Mouse (Mus musculus) right cerebral cortex, postnatal 36 days (tissue): Measurements from ENCODE around the gene Pfkfb4.

ENCODE experiments used
- DNase-seq, 2 experiments: peaks; one replicate each; pipeline ENCODE4 v3.0.0; 2022; ENCODE audit warnings: low spot score in 2 of 2, mixed read lengths in 1 of 2

Pfkfb4 gene

GRCm38 (mm10) chr9:109038086-109038895, 46.7 kb downstream of the Pfkfb4 start, which contains the start of gene Shisa5:
Gene Shisa5, plus strand, starts transcription at chr9:109038565.
- no peak for DNase-seq

- DNase-seq: no peak
Measured at GRCm38 (mm10) chr9:109038901-109039364, 47.4 kb downstream of the Pfkfb4 start.

GRCm38 (mm10) chr9:109039681-109040080, 48.1 kb downstream of the Pfkfb4 start:
- no peak for DNase-seq

- no peak for DNase-seq
Measured at GRCm38 (mm10) chr9:109040216-109040615, 48.6 kb downstream of the Pfkfb4 start.

- no peak for DNase-seq
Measured at GRCm38 (mm10) chr9:109040906-109041305, 49.3 kb downstream of the Pfkfb4 start.

GRCm38 (mm10) chr9:109041351-109041750, 49.8 kb downstream of the Pfkfb4 start:
- no peak for DNase-seq

- DNase-seq: no peak
Measured at GRCm38 (mm10) chr9:109046306-109046705, 54.7 kb downstream of the Pfkfb4 start.

- DNase-seq: no peak
Measured at GRCm38 (mm10) chr9:109049316-109049715, 57.7 kb downstream of the Pfkfb4 start.

- no peak for DNase-seq
Measured at GRCm38 (mm10) chr9:109049996-109050673, 58.6 kb downstream of the Pfkfb4 start.

GRCm38 (mm10) chr9:109050674-109050997, 59.1 kb downstream of the Pfkfb4 start:
- DNase-seq: no peak

- DNase-seq: no peak
Measured at GRCm38 (mm10) chr9:109051011-109051501, 59.5 kb downstream of the Pfkfb4 start.

- DNase-seq: no peak
Measured at GRCm38 (mm10) chr9:109051651-109052489, 60.3 kb downstream of the Pfkfb4 start.

- DNase-seq: no peak
Measured at GRCm38 (mm10) chr9:109052490-109053260, 61.1 kb downstream of the Pfkfb4 start.

- DNase-seq: no peak
Measured at GRCm38 (mm10) chr9:109053366-109053765, 61.8 kb downstream of the Pfkfb4 start.

- DNase-seq: no peak
Measured at GRCm38 (mm10) chr9:109053851-109054250, 62.3 kb downstream of the Pfkfb4 start.

- peak; percentile 64 to 80 for DNase-seq
Measured at GRCm38 (mm10) chr9:109054712-109055111, 63.1 kb downstream of the Pfkfb4 start.

- DNase-seq: no peak
Measured at GRCm38 (mm10) chr9:109055271-109056030, 63.9 kb downstream of the Pfkfb4 start.

GRCm38 (mm10) chr9:109056081-109056690, 64.6 kb downstream of the Pfkfb4 start:
- DNase-seq: no peak

- no peak for DNase-seq
Measured at GRCm38 (mm10) chr9:109056916-109057315, 65.3 kb downstream of the Pfkfb4 start.

GRCm38 (mm10) chr9:109057543-109057942, 66.0 kb downstream of the Pfkfb4 start:
- DNase-seq: no peak
